Mouse (Mus musculus): Measurements from ENCODE around the gene Nup214. TPM values are rescaled to one million over a fixed set of nuclear protein-coding genes. Genes with fewer than 3 reads are reported as not detected.

The Nup214 gene
- total RNA-seq, 1 experiment from 2014 or later, result 43.6 TPM

GRCm38 (mm10) chr2:32061189-32061588 is 87.0 kb downstream of the Nup214 start:
- no peak for ATAC-seq (replicated peaks; ENCODE audit: insufficient number of reproducible peaks, low FRiP score, low TSS enrichment, poor library complexity, severe bottlenecking)

- ATAC-seq (replicated peaks; ENCODE audit: insufficient number of reproducible peaks, low FRiP score, low TSS enrichment, poor library complexity, severe bottlenecking), result no peak
These were observed 87.7 kb downstream of the Nup214 start for GRCm38 (mm10) chr2:32061722-32062505.

- ATAC-seq (replicated peaks; ENCODE audit: insufficient number of reproducible peaks, low FRiP score, low TSS enrichment, poor library complexity, severe bottlenecking), result no peak
These were observed 88.6 kb downstream of the Nup214 start for GRCm38 (mm10) chr2:32062626-32063410.

GRCm38 (mm10) chr2:32063451-32064151 is 89.4 kb downstream of the Nup214 start:
- no peak for ATAC-seq (replicated peaks; ENCODE audit: insufficient number of reproducible peaks, low FRiP score, low TSS enrichment, poor library complexity, severe bottlenecking)

GRCm38 (mm10) chr2:32064913-32065312 is 90.7 kb downstream of the Nup214 start:
- ATAC-seq (replicated peaks; ENCODE audit: insufficient number of reproducible peaks, low FRiP score, low TSS enrichment, poor library complexity, severe bottlenecking), result no peak

- ATAC-seq (replicated peaks; ENCODE audit: insufficient number of reproducible peaks, low FRiP score, low TSS enrichment, poor library complexity, severe bottlenecking), result no peak
These were observed 91.1 kb downstream of the Nup214 start for GRCm38 (mm10) chr2:32065371-32065791.

GRCm38 (mm10) chr2:32066005-32066404 is 91.8 kb downstream of the Nup214 start:
- no peak for ATAC-seq (replicated peaks; ENCODE audit: insufficient number of reproducible peaks, low FRiP score, low TSS enrichment, poor library complexity, severe bottlenecking)

- no peak for ATAC-seq (replicated peaks; ENCODE audit: insufficient number of reproducible peaks, low FRiP score, low TSS enrichment, poor library complexity, severe bottlenecking)
These were observed 94.8 kb downstream of the Nup214 start for GRCm38 (mm10) chr2:32068811-32069607.

GRCm38 (mm10) chr2:32070747-32071146 is 96.5 kb downstream of the Nup214 start:
- no peak for ATAC-seq (replicated peaks; ENCODE audit: insufficient number of reproducible peaks, low FRiP score, low TSS enrichment, poor library complexity, severe bottlenecking)

GRCm38 (mm10) chr2:32074404-32074803 is 100.2 kb downstream of the Nup214 start:
- no peak for ATAC-seq (replicated peaks; ENCODE audit: insufficient number of reproducible peaks, low FRiP score, low TSS enrichment, poor library complexity, severe bottlenecking)

GRCm38 (mm10) chr2:32075368-32075767 is 101.1 kb downstream of the Nup214 start:
- no peak for ATAC-seq (replicated peaks; ENCODE audit: insufficient number of reproducible peaks, low FRiP score, low TSS enrichment, poor library complexity, severe bottlenecking)

- no peak for ATAC-seq (replicated peaks; ENCODE audit: insufficient number of reproducible peaks, low FRiP score, low TSS enrichment, poor library complexity, severe bottlenecking)
These were observed 103.5 kb downstream of the Nup214 start for GRCm38 (mm10) chr2:32077744-32078143.

- ATAC-seq (replicated peaks; ENCODE audit: insufficient number of reproducible peaks, low FRiP score, low TSS enrichment, poor library complexity, severe bottlenecking), result peak; percentile 42; the same call in 1 of the 2 replicates
These were observed 104.3 kb downstream of the Nup214 start for GRCm38 (mm10) chr2:32078522-32078921.

GRCm38 (mm10) chr2:32079191-32079725 is 105.0 kb downstream of the Nup214 start:
- ATAC-seq (replicated peaks; ENCODE audit: insufficient number of reproducible peaks, low FRiP score, low TSS enrichment, poor library complexity, severe bottlenecking), result no peak

GRCm38 (mm10) chr2:32080681-32081080 is 106.4 kb downstream of the Nup214 start:
- no peak for ATAC-seq (replicated peaks; ENCODE audit: insufficient number of reproducible peaks, low FRiP score, low TSS enrichment, poor library complexity, severe bottlenecking)

- peak; percentile 76 for ATAC-seq (replicated peaks; ENCODE audit: insufficient number of reproducible peaks, low FRiP score, low TSS enrichment, poor library complexity, severe bottlenecking)
These were observed 107.2 kb downstream of the Nup214 start for GRCm38 (mm10) chr2:32081296-32081929.

GRCm38 (mm10) chr2:32082229-32082628 is 108.0 kb downstream of the Nup214 start:
- ATAC-seq (replicated peaks; ENCODE audit: insufficient number of reproducible peaks, low FRiP score, low TSS enrichment, poor library complexity, severe bottlenecking), result no peak
